Mouse (Mus musculus) v-Abl transformed pro-B cells (cell line): ENCODE measurements around the gene Enthd1.

Experiments used
- in situ Hi-C, 2 experiments: fragments of 400-800 bp; cut with MboI; formaldehyde crosslinking; loops; one replicate each; pipeline ENCODE4 v1.15.1; 2025; ENCODE audit not compliant: unreplicated experiment in 2 of 2

Gene Enthd1

DNA sequence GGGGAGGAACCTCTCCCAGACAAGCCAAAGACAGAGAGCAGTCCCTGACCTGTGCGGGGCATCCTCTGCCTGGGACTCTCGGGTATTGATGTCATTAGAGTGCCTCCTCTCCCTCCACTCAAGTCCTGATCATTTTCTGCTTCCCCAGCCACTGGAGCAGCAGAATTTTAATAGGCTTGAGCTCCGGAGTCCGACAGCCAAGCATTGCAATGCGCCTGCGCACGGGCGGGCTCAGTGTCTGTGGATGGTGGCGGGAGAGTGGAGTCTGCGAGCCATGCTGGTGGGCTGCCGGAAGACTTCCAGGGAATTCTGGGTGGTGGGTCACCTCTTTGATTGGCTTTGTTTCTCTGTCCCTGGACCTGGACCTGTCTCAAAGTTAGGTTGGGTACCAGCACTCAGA is 134.6 kb downstream of the Enthd1 start:
- in situ Hi-C loops: no loop called here

- in situ Hi-C loops: loop anchor here in 1 of 2 experiments (25.0 kb wide), 2 partner anchors 631 to 1606 kb away; partner anchors contain the start of genes Card10 and Dnal4
These were observed 146.8 kb downstream of the Enthd1 start for GRCm38 (mm10) chr15:80418146-80418545.

GRCm38 (mm10) chr15:80417066-80417465 is 147.9 kb downstream of the Enthd1 start:
- in situ Hi-C loops: loop anchor here in 1 of 2 experiments (25.0 kb wide), 2 partner anchors 630 to 1605 kb away; partner anchors contain the start of genes Card10 and Dnal4

DNA sequence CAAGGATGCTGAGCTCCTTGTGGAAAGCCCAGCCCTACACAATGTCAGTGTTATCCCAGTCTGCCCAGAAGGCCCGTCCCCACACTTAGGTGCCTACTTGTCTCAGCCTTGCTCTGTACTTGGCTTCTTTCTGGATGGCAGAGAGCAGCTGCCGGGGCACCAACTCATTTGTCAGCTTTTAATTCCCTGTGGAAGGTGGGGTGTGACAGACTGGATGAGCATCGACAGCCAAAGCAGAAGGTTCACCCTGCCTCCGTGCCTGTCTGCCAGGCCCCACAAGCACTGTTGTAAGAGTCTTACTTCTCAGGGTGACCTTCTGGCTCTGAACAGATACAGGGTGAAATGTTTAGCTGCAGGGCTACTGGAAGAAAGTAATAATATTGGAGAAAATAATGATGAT is 149.8 kb downstream of the Enthd1 start:
- in situ Hi-C loops: loop anchor here in 1 of 2 experiments (25.0 kb wide), 2 partner anchors 628 to 1603 kb away; partner anchors contain the start of genes Card10 and Dnal4

DNA sequence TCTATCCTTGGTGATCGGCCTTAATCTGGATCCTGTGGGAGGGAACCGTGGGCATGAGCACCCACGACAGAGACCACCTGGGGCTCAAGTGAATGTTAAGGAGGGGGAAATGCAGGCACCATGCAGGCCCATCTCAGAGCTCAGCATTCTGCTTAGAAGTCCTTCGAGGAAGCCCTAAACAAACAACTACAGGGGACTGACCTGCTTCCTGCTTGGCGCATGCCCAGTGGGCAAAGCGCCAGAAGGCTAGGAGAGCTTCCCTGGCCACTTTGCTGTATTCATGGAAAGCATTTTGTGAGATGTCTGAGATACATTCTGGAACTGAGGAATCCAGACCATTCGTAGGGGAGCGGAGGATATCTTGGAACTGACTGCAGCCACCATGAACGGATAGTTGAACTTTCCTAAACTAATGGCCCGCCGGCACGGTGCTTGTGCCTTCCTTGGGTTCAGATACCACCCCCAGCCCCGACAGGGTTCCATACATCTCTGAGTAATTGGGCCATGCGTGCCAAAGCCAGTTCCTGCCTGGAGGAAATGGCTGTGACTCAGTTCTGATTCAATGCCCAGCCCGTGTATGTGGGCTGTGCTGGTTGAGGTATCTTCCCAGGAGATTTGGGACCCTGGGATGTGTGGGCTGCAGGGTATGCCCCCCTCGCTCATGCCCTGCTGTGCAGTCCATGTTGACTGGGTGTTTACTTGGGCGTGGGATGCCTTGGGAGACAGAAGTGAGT is 150.8 kb downstream of the Enthd1 start:
- in situ Hi-C loops: loop anchor here in 1 of 2 experiments (25.0 kb wide), 2 partner anchors 627 to 1602 kb away; partner anchors contain the start of genes Card10 and Dnal4

DNA sequence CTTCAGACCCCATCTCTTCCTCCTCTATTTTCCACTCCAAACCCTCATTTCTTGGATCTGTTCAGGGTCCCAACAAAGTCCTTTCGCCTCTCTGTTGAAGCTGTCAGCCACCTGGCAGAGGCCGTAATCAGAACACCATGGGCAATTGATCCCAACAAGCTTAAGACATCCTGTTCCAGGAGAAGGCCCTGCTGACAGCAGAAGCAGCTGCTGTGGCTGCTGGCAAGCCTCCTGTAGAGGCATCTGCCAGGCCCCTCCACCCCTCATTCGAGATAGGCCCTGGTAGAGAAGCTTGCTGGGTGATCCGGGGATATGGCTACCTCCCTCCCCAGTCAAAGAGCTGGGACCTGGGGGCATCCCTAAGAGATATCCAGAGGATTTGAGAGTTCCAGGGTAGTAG is 151.9 kb downstream of the Enthd1 start:
- in situ Hi-C loops: loop anchor here in 1 of 2 experiments (25.0 kb wide), 2 partner anchors 626 to 1601 kb away; partner anchors contain the start of genes Card10 and Dnal4

DNA sequence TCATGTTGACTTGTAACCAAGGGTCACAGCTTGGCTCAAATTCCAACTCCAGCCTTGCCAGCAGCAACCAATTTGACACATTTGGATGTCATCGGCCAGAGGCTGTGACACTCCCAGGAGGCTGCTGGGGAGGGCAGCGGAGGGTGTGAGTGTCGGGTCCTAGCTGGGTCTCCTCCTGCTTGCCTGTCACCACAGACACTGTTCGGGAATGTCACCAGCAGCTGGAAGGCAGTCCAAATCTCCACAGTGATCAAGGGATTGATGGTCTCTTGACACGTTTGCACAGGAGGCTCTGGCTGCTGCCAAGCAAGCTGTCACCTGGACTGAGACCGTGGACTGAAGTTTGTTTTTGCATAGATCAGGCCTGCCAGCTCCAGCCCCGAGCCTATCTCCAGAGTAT is 154.3 kb downstream of the Enthd1 start:
- in situ Hi-C loops: loop anchor here in 1 of 2 experiments (25.0 kb wide), 2 partner anchors 623 to 1598 kb away; partner anchors contain the start of genes Card10 and Dnal4

- in situ Hi-C loops: loop anchor here in 1 of 2 experiments (25.0 kb wide), 2 partner anchors 621 to 1596 kb away; partner anchors contain the start of genes Card10 and Dnal4
These were observed 157.1 kb downstream of the Enthd1 start for GRCm38 (mm10) chr15:80407873-80408272.
